Mouse (Mus musculus): Measurements from ENCODE around the gene Pigu. TPM values are rescaled to one million over a fixed set of nuclear protein-coding genes. Genes with fewer than 3 reads are reported as not detected.

Pigu gene
- total RNA-seq, 2 experiments from 2014 or later, result 22.4 to 25.1 TPM

- DNase-seq (ENCODE audit: low spot score), result peak; percentile 57
These were observed 12.2 kb upstream of the Pigu start for GRCm38 (mm10) chr2:155369333-155369883.

DNA sequence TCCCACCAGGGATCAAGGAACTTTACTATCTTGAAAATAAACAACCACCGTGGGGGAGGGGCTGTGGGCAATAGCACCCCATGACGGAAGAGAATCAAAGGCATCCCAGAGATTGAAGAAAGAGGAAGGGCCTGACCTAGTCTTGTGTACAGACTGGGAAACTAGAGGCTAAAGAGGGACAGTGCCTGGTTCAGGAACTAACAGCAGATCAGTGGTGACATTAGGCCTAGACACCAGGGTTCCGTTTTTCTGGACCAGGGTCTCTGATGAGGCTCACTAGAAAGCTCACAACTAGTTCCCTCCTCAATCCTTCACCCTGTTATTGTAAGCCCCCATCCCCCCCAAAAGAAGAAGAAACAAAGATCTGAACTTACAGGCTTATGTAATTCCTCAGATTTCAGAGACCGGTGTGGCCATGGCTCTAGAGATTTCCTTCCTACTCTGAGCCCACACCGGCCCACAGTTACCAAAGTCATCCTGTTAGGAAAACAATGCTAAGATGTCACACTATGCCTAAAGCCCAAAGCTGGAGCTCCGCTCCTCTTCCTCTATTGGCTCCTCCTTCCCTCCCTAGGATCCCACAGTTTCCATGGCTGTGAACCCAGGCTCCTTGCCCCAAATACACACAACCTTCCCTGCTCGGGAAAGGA is 10.5 kb upstream of the Pigu start:
- DNase-seq (ENCODE audit: low spot score), result no peak

DNA sequence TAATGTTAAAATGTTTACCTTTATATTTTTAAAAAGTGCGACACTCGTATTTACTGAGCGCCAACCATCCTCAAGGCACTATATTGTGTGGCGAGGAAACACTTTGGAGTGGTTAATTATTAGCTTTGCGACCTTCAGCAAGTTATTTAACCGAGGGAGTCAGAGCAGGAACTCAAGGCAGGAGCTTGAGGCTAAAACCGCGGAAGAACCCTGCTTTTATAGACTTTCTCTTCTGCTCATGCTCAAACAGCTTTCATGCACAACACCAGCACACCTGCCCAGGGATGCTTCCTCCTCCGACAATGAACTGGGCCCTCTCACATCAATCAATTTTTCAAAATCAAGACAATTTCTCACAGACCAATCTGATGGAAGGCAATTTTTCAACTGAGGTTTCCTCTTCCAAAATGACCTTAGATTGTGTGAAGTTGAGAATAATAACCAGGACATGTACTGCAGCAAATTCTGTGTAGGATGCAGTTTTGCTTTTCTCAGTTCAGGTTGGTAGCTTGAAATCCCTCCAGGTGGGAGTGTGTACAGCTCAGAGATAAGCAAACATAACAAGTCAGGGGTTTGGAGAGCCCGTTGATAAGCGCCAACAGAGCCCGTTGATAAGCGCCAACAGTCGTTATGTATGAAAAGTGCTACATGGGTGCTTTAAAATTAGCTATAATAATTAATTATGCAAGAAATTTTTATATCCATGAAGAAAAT is 613 bp upstream of the Pigu start:
- DNase-seq (ENCODE audit: low spot score), result no peak

GRCm38 (mm10) chr2:155354402-155354801 is 2.8 kb downstream of the Pigu start:
- no peak for DNase-seq (ENCODE audit: low spot score)

GRCm38 (mm10) chr2:155346670-155347069 is 10.6 kb downstream of the Pigu start:
- no peak for DNase-seq (ENCODE audit: low spot score)

DNA sequence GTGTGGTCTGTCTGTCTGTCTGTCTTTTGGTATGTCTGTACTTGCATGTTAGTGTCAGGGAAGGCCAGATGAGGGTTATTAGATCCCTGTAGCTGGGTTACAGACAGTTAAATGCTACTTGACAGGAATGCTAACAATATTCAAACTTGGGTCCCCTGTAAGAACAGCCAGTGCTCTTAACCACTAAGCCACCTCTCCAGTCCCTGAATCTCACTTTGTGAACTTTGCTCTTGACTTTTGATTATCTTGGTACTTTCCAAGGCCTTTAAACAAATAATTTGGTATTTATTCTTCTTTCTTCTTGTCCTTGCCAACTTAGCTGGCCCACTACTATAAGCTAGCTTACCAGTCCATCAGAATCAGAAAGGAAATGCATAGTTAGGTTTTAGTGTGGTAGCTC is 17.1 kb downstream of the Pigu start:
- no peak for DNase-seq (ENCODE audit: low spot score)

DNA sequence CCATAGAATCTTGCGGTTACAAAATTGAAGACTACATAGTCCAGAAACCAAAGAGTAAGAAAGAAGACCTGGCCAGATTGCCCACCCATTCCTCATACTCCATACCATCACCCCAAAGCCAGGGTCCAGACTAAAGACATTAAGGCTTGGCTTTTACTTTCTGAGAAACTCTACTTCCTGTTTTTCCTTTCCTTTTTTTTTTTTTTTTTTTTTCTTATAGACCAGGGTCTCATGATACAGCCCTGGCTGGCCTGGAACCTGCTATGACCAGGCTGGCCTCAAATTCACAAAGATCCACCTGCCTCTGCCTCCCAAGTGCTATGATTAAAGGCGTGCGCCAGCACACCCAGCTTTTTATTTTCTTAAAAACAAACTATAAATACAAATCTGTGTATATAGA is 21.0 kb downstream of the Pigu start:
- no peak for DNase-seq (ENCODE audit: low spot score)

DNA sequence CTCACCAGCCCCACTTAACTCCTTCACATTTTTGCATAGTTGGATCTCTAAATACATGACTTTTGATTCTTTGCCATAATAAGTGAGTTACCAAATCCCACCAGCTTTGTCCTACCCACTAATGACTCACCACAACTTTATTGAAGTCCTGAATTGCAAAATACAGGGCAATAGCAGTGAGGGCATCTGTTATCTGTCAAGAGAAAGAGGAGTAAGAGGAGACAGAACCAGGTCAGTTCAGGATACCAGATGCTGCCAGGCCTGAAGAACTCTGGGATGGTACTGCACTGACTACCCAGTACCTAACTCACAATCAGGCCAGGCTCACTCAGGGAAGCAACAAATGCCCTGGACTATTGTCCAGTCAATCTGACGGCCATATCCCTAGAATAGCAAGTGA is 22.0 kb downstream of the Pigu start:
- DNase-seq (ENCODE audit: low spot score), result no peak

GRCm38 (mm10) chr2:155333421-155333820 is 23.8 kb downstream of the Pigu start:
- no peak for DNase-seq (ENCODE audit: low spot score)

- no peak for DNase-seq (ENCODE audit: low spot score)
These were observed 25.9 kb downstream of the Pigu start for GRCm38 (mm10) chr2:155331351-155331750.

DNA sequence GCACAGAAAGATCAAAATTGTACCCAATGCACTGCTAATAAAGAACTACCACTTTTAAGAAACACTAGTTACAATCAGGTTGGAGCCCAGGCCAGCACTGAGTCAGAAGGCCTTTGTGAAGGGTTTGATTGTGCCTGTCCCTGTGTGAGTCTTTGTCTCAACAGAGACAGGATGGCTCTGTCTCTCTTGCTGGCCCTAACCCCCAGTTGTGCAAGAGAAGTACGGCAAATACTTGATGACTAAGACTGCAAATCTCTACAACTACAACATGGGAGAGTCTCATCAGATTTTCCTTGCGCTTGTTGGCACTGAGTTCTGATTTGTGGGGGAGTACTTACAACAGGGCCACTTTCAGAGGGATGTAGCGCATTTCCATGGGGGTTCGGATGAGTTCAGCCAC is 26.4 kb downstream of the Pigu start:
- no peak for DNase-seq (ENCODE audit: low spot score)

GRCm38 (mm10) chr2:155329707-155330106 is 27.5 kb downstream of the Pigu start:
- DNase-seq (ENCODE audit: low spot score), result no peak

GRCm38 (mm10) chr2:155328906-155329305 is 28.3 kb downstream of the Pigu start:
- DNase-seq (ENCODE audit: low spot score), result no peak

DNA sequence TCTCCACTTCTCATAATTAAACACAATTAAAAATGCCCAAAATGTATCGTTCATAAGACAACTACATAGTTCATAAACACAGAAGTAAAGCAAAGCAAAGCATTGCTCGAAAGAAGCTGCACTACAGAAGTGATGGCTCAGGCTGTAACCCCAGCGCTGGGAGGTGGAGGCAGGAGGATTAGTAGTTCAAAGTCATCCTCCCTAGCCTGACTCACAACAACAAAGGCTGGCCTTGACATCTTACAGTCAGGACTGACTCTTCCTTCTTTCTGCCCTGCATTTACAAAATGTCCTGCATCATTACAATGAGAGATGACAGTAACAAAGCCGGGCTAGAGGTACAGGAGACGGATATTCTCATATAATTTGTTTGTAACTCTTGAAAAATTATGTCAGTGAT is 29.3 kb downstream of the Pigu start:
- no peak for DNase-seq (ENCODE audit: low spot score)

GRCm38 (mm10) chr2:155326001-155326400 is 31.2 kb downstream of the Pigu start:
- DNase-seq (ENCODE audit: low spot score), result no peak

GRCm38 (mm10) chr2:155320596-155320995 is 36.6 kb downstream of the Pigu start:
- peak; percentile 45 for DNase-seq (ENCODE audit: low spot score)

DNA sequence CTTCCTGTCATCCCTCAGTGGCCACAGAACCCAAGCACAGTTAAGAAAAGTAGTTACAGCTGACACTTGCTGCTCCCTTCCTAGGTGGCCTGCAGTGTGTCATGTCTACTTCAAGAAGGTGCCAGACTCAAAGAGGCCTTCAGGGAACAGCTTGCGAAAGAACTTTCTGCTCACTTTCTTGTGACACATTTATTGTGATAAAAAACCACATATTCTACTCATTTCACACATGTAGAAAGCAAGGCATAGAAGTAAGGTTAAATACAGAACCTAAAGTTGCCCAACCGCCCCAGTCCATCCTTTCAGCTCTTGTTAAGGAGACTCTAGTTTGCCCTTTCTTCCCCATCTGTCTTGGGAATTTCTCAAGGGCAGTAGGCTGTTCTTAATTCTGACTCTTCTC is 38.6 kb downstream of the Pigu start:
- DNase-seq (ENCODE audit: low spot score), result no peak

DNA sequence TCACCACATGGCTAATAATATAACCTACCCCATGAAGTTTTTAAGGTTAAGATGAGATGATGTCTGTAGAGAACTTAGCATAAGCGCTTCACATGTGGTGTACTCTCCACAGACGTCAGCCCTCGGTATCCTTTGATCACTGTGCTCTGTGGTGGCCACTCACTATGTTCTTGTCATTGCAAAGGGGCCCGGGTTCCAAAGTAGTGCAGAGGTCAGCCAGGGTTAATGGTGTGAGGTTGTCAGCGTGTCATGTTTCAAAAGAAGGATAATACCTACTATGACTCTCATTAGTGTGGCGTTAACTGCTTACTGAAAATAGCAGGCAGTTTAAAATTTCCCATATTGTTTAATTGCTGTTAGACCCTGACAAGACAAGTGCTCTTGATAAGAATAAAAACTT is 43.6 kb downstream of the Pigu start:
- no peak for DNase-seq (ENCODE audit: low spot score)

GRCm38 (mm10) chr2:155308936-155309592 is 48.2 kb downstream of the Pigu start:
- peak; percentile 84 for DNase-seq (ENCODE audit: low spot score)

- DNase-seq (ENCODE audit: low spot score), result peak; percentile 66
These were observed 57.7 kb downstream of the Pigu start for GRCm38 (mm10) chr2:155299563-155299962.

GRCm38 (mm10) chr2:155295453-155295852 is 61.8 kb downstream of the Pigu start:
- DNase-seq (ENCODE audit: low spot score), result no peak

GRCm38 (mm10) chr2:155293946-155294345 is 63.3 kb downstream of the Pigu start:
- DNase-seq (ENCODE audit: low spot score), result no peak
